Mouse (Mus musculus) intestine, postnatal 0 days (tissue): Measurements from ENCODE around the gene Hyou1. TPM values are rescaled to one million over a fixed set of nuclear protein-coding genes. Genes with fewer than 3 reads are reported as not detected.
"Not testable (repeated sequence)": the region's sequence is repeated elsewhere in the genome, so short reads cannot be mapped to it uniquely, and the experiment has no call there.

Experiments used
- ATAC-seq: fragments of 200-750 bp; cut with Nextera tagmentation; 2 replicates; pipeline ENCODE4 v1.8.0; 2017; ENCODE audit warnings: mild to moderate bottlenecking, moderate TSS enrichment, moderate library complexity
- H3K27ac ChIP-seq: fragments of 300-500 bp; sonication (generic); 2 replicates; pipeline ENCODE4 v1.5.1; 2014; ENCODE audit warnings: mild to moderate bottlenecking, low read depth, low read length, moderate library complexity
- H3K27me3 ChIP-seq: fragments of 300-500 bp; sonication (generic); replicated peaks from 2 replicates; pipeline ENCODE4 v1.6.1; 2014; ENCODE audit warnings: low read length, mixed read lengths; ENCODE audit not compliant: control insufficient read depth, insufficient read depth
- H3K36me3 ChIP-seq: fragments of 300-500 bp; sonication (generic); 2 replicates; pipeline ENCODE4 v1.6.1; 2014; ENCODE audit warnings: mild to moderate bottlenecking, moderate library complexity; ENCODE audit not compliant: control insufficient read depth, insufficient read depth
- H3K4me1 ChIP-seq: fragments of 300-500 bp; sonication (generic); replicated peaks from 2 replicates; pipeline ENCODE4 v1.6.1; 2014; ENCODE audit warnings: antibody characterized with exemption, low read length, mixed read lengths; ENCODE audit not compliant: control insufficient read depth, insufficient read depth
- H3K4me2 ChIP-seq: fragments of 300-500 bp; sonication (generic); replicated peaks from 2 replicates; pipeline ENCODE4 v1.6.1; 2014; ENCODE audit warnings: low read depth, mild to moderate bottlenecking, moderate library complexity
- H3K4me3 ChIP-seq: fragments of 300-500 bp; sonication (generic); 2 replicates; pipeline ENCODE4 v1.5.1; 2014; ENCODE audit warnings: low read depth, low read length
- H3K9ac ChIP-seq: fragments of 300-500 bp; sonication (generic); 2 replicates; pipeline ENCODE4 v1.6.1; 2014; ENCODE audit warnings: mild to moderate bottlenecking, low read depth, low read length
- H3K9me3 ChIP-seq: fragments of 300-500 bp; sonication (generic); 2 replicates; pipeline ENCODE4 v1.6.1; 2016; ENCODE audit warnings: mixed run types; ENCODE audit not compliant: control insufficient read depth
- CTCF ChIP-seq: sonication (generic); IDR thresholded peaks from 2 replicates; pipeline ENCODE4 v1.5.1; 2016; ENCODE audit warnings: low read depth, mild to moderate bottlenecking, control low read depth, antibody characterized with exemption, moderate library complexity
- WGBS: fragments of 180-500 bp; shearing (Covaris S2); extraction: QIAGEN DNeasy Blood & Tissue Kit; methylation state at CpG from one replicate; pipeline ENCODE4 v1.1.7; 2014; 5-methylcytosine and 5-hydroxymethylcytosine counted together
- polyA plus RNA-seq: library from polyadenylated mRNA; unstranded; fragments of >200 nt; fragmentation: Nextera tagmentation; extraction: Ambion mirVana; gene quantifications from 2 replicates; pipeline ENCODE4 v1.2.1, GENCODE M21; 2015

Hyou1 gene
- polyA plus RNA-seq, 1 experiment from 2014 or later, result 11.1 TPM

DNA sequence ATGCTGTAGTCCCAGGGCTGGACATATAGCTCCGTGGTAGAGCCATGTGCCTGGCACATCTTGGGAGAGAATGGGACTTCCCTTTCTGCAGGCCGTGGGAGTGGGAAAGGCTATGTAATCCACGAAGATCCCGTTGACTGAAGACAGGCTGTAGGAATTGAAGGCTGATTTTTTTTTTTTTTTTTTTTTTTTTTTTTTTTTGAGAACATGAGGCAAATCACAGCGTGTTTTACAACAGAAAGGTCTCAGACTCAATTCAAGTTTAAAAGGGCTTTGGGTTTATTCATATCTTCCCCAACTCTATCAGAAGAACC lies 43.2 kb upstream of the Hyou1 start:
- WGBS, result 2% methylated on average over 5 of the region's 5 CpGs
- peaks cover 37% of the 10 kb centered on the region for H3K36me3 ChIP-seq

DNA sequence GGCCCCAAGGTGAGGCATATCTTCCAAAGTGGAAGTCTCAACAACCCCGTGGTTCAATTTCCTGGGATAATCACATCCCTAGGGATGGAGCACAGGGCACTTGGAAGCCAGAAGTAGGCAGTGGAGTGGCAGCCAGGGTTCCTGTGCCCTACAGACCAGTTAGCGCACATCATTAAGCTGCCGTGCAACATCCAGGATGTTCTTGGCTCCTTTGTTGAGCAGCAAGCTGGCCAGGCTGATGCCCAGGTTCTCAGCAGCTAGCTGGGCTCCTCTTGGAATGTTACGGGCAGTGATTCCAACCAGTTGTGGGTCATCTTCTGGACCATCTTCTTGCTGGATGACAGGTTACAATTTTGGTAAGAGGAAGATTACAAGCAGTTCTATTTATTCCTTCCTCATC lies 42.8 kb upstream of the Hyou1 start:
- Histone ChIP-seq H3K4me2 (peak overlapping the region; percentile 93), H3K36me3 (peaks cover 36% of the 10 kb centered on the region), H3K4me3 (peak overlapping the region; percentile 67), H3K9ac (0 out of 2 replicates have a peak overlapping the region, but pooled peaks have one; percentile 22)
- not testable (repeated sequence) for H3K27me3 ChIP-seq, H3K27ac ChIP-seq, H3K4me1 ChIP-seq, ATAC-seq, H3K9me3 ChIP-seq
- 23% methylated on average over 4 of the region's 4 CpGs for WGBS

More for the DNA sequence above, 43.2 kb upstream of the Hyou1 start:
- Histone ChIP-seq H3K27ac (no peak overlapping the region), H3K4me3 (peak overlapping the region; percentile 67), H3K9me3 (no peaks in the 10 kb centered on the region), H3K9ac (peak overlapping the region; percentile 87), H3K4me1 (no peaks in the 10 kb centered on the region), H3K27me3 (no peaks in the 10 kb centered on the region), H3K4me2 (peak overlapping the region; percentile 93)
- no peak for ATAC-seq
- no peak for TF ChIP-seq CTCF

DNA sequence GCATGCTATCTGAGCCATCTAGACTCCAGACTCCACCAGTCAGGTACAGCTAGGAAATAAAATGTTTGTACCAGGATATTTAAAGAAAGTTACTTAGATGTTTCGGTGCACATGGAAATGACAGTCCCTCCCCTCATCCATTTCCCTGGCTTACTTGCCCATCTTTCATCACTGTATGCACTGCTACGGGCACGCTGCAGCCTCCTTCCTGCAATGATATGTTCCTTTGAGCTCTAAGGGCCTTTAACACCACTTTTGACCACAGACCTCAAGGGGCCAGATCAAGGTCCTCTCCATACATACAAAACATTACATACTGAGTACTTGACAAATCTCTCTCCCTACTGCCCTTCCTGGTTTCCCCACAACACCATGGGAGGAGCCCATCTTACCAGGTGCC lies 42.3 kb upstream of the Hyou1 start:
- peak overlapping the region; percentile 67 for H3K4me3 ChIP-seq
- H3K9ac ChIP-seq, result 0 out of 2 replicates have a peak overlapping the region, but pooled peaks have one; percentile 22
- no peaks in the 10 kb centered on the region for H3K9me3 ChIP-seq
- H3K27me3 ChIP-seq, result no peaks in the 10 kb centered on the region
- no peak for ATAC-seq
- no peak for TF ChIP-seq CTCF
- peak overlapping the region; percentile 93 for H3K4me2 ChIP-seq
- H3K27ac ChIP-seq, result no peak overlapping the region; the same call in 1 of the 2 replicates
- peaks cover 35% of the 10 kb centered on the region for H3K36me3 ChIP-seq
- WGBS, result 50% methylated on average over 3 of the region's 3 CpGs
- no peaks in the 10 kb centered on the region for H3K4me1 ChIP-seq

DNA sequence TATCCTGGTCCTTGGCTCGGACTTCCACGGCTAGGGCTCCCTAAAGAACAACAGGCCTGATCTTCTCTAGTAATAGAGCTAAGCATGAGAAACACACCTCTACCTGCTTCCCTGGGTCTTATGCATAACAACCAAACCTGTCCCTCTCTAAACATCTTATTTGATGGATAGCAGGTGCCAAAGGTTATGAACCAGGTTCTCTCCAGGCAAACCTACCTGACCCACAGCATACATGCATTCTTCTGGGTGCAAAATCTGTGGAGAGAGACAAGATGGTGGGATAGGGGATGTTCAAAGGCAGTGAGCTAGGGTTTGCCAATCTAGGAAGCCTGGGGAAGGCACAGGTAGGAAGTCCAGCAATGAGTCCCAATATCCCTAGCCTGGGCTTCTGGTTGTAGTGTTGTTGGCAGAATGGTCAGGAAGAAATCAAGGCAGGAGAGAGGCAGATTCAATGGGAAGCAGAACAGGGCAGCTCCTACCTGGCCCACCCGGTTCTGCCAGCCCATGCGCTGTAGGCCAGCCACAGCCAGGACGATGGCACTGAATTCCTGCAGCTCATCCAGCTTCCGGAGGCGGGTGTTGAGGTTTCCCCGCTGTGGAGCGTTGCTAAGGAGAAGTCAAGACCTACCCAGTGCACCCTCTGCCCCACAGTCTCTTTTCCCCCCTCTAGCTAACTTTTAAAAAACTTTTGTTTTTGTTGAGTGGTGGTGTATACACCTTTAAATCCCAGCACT lies 41.7 kb upstream of the Hyou1 start:
- Histone ChIP-seq H3K27ac (no peak overlapping the region), H3K36me3 (peaks cover 31% of the 10 kb centered on the region), H3K27me3 (no peaks in the 10 kb centered on the region), H3K4me3 (no peak overlapping the region), H3K4me1 (no peaks in the 10 kb centered on the region), H3K9ac (no peak overlapping the region), H3K9me3 (no peaks in the 10 kb centered on the region), H3K4me2 (peak overlapping the region; percentile 93; the same call in 1 of the 2 replicates)
- no peak for TF ChIP-seq CTCF
- 55% methylated on average over 9 of the region's 9 CpGs for WGBS
- ATAC-seq, result no peak

DNA sequence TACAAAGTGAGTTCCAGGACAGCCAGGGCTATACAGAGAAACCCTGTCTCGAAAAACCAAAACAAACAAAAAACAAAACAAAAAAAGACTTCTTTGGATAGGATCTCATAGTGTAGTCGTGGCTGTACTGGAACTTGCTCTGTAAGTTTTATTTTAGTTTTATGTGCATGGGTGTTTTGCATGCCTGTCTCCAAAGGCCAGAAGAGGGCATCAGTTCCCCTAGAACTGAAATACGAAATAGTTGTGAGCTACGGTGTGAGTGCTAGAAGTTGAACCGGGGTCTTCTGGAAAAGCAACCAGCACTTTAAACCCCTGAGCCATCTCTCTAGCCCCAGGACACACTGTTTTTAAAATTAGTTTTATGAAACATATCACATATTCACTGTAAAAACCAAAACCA lies 40.7 kb upstream of the Hyou1 start:
- Histone ChIP-seq H3K4me3 (no peak overlapping the region), H3K27ac (no peak overlapping the region), H3K4me2 (no peak overlapping the region), H3K9me3 (no peaks in the 10 kb centered on the region), H3K9ac (no peak overlapping the region), H3K27me3 (no peaks in the 10 kb centered on the region), H3K4me1 (no peaks in the 10 kb centered on the region), H3K36me3 (peaks cover 22% of the 10 kb centered on the region; the same call in 1 of the 2 replicates)
- peak; percentile 31; the same call in 1 of the 2 replicates for TF ChIP-seq CTCF
- WGBS, result 82% methylated on average over 5 of the region's 5 CpGs
- no peak for ATAC-seq

DNA sequence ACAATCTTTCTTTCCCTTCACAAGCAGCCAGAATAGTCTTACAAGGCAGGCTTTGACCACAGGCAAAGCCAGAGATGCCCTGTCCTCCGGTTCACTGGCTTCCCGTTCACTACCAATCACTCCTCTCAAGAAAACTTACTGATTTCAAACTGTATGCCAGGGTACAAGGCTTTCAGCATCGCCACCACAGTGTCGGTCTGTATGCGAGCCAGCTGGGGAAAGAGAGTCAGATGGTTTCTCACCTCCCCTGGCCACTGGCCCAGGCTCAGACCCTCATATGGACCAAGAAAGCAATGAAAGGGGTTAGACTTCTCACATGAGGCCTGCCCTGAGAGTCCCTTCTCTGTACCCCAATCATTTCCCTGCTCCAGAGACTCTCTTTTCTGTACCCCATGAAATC lies 37.8 kb upstream of the Hyou1 start:
- Histone ChIP-seq H3K9ac (no peak overlapping the region), H3K36me3 (peaks cover 22% of the 10 kb centered on the region; the same call in 1 of the 2 replicates), H3K4me2 (no peak overlapping the region), H3K4me3 (no peak overlapping the region), H3K9me3 (no peaks in the 10 kb centered on the region), H3K27me3 (no peaks in the 10 kb centered on the region), H3K27ac (no peak overlapping the region; the same call in 1 of the 2 replicates), H3K4me1 (no peaks in the 10 kb centered on the region)
- 93% methylated on average over 5 of the region's 5 CpGs for WGBS
- ATAC-seq, result no peak
- TF ChIP-seq CTCF, result no peak
